Mouse (Mus musculus) kidney, adult 18-20 months (tissue): ENCODE measurements around the gene Cela3a.
"Not testable (repeated sequence)": the region's sequence is repeated elsewhere in the genome, so short reads cannot be mapped to it uniquely, and the experiment has no call there.

Source experiments
- DNase-seq: peaks from one replicate; pipeline ENCODE4 v3.0.0; 2021

Cela3a gene

DNA sequence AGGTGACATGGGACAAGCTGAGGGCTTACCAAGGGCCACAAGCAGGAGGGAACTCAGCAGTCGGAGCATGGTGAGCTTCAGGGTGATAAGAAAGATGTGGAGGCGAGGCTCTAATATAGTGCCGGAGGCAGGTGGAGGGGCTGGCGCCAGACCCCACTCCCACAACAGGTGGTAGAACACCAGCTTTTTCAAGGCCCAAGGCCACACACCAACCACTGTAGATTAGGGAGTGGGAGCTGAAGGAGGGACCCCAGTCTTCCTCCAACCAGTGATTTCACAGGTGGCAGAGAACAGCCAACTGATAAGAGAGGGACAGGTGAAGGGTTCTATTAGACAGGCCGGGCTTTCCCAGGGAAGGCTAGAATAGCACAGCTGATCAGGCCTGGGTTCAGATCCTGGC is at the start of gene Cela3a:
Gene Cela3a (minus strand): TSS at position 101 of the 400 bp plus-strand sequence.
- DNase-seq = no peak

DNA sequence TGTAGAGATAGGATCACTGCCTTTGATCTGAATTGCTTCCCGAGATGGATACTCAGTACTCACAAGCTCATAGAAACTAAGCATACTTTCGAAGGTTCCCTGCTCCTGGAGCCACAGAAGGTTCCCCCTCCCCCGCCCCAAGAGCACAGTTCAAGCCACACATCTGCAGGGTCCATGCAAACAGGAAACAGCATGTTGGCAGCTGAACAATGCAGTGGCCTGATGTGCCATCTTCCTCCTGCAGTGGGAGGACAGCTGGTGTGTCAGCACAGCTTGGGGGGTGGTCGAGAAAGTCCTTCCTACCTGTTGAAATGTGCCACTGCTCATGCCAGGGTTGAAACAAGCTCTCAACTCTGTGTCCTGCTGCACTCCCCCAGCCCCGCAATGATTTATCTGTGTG is 49.3 kb upstream of the Cela3a start:
- DNase-seq = no peak

GRCm38 (mm10) chr4:137458310-137458709 is 48.7 kb upstream of the Cela3a start:
- DNase-seq = no peak

DNA sequence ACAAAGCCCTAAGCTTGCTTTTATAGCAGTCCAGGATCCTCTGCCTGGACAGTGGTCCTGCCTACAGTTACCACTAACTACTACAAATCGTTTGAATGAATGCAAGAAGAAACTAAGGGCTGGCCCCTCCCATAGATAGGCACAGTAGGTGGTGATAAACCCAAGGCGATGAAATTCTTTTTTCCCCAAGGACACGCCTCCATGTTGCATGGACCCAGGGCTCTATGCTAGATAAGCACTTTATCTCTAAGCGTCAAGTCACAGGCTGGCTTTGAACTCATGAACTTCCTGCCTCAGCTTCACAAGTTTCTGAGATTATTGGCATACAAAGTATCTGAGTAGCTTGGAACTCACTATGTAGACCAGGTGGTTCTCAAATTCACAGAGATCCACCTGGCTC is 47.7 kb upstream of the Cela3a start:
- no peak for DNase-seq

GRCm38 (mm10) chr4:137456581-137456980 is 47.0 kb upstream of the Cela3a start:
- DNase-seq = no peak

- DNase-seq = no peak
These were observed 45.0 kb upstream of the Cela3a start for GRCm38 (mm10) chr4:137454582-137454981.

- DNase-seq = no peak
These were observed 43.7 kb upstream of the Cela3a start, which contains the start of gene 1700013G24Rik for GRCm38 (mm10) chr4:137453234-137453767. Gene 1700013G24Rik, plus strand, starts transcription at chr4:137453284.

DNA sequence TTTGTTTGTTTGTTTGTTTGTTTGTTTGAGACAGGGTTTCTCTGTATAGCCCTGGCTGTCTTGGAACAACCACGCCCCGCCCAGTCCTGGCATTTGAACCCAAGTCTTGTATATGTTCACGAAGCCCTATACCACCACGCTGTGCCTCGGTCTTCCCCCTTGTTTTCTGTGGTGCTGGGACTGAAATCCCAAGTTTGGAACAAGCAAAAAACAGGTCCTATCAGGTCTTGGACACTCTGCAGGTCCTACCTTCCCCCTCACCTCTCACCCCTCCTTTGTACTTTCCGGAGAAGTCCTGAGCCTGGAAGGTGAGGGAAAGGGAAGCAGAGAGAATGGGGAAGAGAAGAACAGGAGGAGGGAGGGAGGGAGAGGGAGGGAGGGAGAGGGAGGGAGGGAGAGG is 42.6 kb upstream of the Cela3a start:
- DNase-seq = no peak

GRCm38 (mm10) chr4:137449715-137450114 is 40.1 kb upstream of the Cela3a start:
- DNase-seq = no peak

DNA sequence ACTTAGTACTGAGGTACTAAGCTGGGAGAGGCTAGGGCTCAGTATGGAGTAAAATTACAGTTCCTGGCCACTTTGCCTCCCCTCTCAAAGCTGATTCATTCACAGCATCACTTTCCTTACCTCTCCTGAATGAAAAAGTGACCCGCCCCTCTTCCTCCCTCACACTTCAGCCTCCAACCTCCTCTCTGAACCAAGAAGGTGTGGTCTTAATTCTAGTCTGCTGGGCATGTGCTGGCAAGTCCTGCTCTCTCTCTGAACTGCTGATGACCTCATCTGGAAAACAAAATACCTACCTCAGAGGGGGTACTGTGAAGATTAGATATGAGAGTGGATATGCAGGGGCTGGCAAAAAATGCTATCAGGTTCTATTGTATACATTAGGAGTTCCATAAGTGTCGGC is 39.5 kb upstream of the Cela3a start:
- DNase-seq = no peak

- DNase-seq = no peak
These were observed 39.0 kb upstream of the Cela3a start for GRCm38 (mm10) chr4:137448641-137449040.

GRCm38 (mm10) chr4:137448197-137448596 is 38.6 kb upstream of the Cela3a start:
- no peak for DNase-seq

DNA sequence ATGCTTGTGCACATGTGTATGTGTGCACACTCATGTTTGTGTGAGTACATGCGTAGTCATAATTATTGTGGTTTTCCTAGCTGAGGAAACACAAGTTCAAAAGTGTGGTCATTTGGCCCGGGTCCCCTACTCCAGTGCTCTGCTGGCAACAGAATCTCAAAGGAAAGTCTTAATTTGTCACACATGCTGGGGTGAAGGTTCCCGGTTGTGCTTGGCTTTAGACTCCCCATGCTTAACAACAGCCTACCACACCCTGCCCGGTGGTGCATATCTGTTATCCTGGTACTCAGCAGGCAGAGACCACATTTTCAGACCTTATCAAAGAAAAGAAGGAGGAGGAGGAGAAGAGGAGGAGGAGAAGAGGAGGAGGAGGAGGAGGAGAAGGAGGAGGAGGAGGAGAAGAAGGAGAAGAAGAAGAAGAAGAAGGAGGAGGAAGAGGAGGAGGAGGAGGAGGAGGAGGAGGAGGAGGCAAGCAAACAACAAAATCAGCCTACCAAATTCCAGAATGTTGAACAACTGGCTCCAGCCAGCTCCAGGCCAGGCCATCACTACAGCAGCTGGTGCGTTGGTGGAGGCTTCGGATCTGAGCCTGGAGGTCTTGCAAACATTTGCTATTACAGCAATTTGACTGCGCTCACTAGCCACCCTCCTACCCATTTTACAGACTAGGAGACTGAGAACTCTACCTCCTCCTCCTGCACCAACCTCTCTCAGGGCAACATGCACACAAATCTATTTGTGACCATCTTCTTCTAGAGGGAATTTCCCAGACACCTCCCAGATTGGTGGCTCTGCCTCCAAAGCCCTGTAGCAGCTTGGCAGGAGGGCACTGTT is 38.0 kb upstream of the Cela3a start:
- no peak for DNase-seq

- DNase-seq = no peak
These were observed 36.3 kb upstream of the Cela3a start for GRCm38 (mm10) chr4:137445881-137446280.

DNA sequence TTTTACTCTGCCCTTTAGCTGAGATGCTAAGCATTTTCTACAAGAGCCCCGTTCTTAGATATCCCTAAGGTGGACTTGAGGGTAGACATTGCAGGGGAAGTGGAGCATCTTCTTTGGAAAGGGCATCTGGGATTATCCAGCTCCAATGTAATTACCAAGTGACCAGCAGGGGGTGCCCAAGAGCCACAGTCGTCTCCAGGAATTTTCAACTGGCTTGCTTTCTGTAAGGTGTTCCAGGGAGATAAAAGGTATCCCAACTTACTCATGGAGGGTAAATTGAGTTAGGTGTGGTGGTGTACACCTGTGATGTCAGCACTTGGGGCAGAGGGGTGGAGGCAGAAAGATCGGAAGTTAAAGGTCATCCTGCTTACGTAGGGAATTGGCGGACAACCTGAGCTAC is 34.0 kb upstream of the Cela3a start:
- DNase-seq = peak; percentile 83

- DNase-seq = no peak
These were observed 31.7 kb upstream of the Cela3a start for GRCm38 (mm10) chr4:137441332-137441731.

- no peak for DNase-seq
These were observed 29.3 kb upstream of the Cela3a start for GRCm38 (mm10) chr4:137438842-137439241.

GRCm38 (mm10) chr4:137436979-137437669 is 27.5 kb upstream of the Cela3a start:
- no peak for DNase-seq

- not testable (repeated sequence) for DNase-seq
These were observed 23.3 kb upstream of the Cela3a start for GRCm38 (mm10) chr4:137432700-137433550.

GRCm38 (mm10) chr4:137430502-137430901 is 20.9 kb upstream of the Cela3a start, which contains the start of gene Cela3b:
Gene Cela3b, minus strand, starts transcription at chr4:137430540.
- no peak for DNase-seq

DNA sequence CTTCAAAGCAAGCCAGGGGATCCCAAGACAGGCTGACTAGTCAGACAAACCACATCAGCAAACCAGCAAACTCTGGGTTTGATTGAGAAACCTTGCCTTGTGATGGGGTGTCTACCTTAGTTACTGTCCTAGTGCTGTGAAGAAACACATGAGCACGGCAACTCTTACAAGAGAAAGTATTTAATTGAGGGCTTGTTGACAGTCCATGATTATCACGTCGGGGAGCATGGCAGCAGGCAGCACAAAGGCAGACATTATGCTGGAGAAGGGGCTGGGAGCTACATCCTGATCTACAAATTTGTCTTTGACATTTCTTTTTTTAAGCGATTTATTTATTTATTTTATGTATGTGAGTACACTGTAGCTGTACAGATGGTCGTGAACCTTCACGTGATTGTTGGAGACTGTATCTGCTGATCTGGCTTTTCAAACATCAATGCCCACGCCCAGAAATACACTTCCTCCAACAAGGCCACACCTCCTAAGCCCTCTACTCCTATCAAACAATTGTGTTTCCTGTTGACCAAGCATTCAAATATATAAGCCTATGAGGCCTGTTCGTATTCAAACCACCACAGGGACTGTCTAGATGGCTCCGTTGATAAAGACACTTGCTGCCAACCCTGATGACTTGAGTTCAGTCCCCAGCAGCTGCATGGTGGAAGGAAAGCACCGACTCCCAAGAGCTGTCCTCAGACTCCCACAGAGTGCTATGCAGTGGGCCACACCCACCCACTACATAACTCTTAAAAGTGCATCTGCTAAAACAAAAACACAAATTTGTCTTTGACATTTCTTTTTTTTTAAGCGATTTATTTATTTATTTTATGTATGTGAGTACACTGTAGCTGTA is 8.3 kb upstream of the Cela3a start:
- no peak for DNase-seq

- peak; percentile 45 for DNase-seq
These were observed 5.3 kb upstream of the Cela3a start for GRCm38 (mm10) chr4:137414936-137415335.
